Mouse (Mus musculus): ENCODE results near the gene Tbc1d9.

The Tbc1d9 gene

DNA sequence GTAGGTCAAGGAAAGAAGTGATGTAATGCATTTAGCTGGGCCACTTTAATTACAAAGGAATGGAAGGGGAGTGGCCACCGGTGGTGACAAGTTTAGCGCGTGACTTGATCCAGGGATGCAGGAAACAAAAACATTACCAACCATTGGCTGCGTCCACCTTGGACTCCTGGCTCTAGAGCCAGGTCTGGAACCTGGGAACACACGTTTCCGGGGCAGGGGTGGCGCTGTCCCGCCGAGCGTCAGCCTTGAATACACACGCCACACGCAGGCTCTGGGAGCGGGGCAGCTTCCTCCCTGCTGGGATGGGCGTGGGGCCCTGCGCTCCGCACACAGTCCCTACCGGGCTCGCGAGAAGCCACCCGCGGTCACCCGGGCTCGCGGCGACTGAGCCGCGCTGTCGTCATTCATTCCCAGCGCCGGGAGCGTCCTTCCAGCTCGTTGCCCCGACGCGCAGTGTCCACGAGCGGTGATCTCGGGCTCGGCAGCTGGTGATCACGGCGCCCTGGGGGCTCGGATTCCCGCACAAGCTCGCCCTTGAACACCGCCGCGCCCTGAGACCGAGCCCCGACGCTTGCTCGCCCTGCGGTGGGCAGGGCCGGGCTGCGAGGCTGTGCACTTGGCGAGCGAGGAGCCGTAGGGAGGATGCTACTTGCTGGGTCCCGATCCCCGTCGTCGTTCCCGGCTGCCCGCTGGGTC, at the start of gene Tbc1d9:
TSS of gene Tbc1d9 (plus strand) at position 118 of the 696 bp plus-strand sequence.
- peak; percentile 93 for DNase-seq

DNA sequence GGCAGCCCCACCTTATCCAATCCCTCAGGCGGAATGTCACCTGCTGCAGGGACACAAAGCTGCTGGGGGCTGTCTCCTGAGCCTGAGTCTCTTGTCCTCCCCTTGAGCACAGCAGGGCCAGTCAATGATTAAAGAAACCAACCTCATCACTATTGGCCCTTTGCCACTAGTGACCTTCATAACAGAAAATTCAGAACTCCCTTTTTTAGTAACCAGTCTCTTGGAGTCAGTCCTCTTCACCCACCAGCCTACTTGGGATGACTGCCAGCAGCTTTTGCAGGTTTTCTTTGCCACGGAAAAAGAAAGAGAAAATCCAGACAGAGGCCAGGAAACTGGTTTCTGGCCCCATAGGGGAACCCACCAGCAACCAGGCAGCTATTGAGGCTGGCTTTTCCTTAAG, 30.1 kb upstream of the Tbc1d9 start:
- DNase-seq = no peak

DNA sequence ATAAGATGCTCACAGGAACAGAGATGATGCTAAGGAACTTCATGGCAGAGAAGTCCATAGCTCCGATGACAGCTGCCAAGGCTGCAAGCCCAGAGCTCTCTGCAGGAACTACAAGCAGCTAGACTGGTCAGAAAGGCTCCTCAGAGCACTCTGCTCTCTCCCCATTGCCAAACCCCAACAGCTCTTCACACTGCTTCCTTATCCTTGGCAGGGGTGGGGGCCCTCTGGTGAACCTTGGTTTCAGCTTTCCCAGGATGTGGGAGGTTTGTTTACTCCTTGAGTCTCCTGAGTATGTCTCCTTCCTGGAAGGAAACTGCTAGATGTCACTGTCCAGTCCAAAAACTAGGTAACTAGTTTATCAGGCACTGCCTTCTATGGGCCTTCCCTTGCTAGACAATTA, 25.1 kb upstream of the Tbc1d9 start:
- DNase-seq = no peak

DNA sequence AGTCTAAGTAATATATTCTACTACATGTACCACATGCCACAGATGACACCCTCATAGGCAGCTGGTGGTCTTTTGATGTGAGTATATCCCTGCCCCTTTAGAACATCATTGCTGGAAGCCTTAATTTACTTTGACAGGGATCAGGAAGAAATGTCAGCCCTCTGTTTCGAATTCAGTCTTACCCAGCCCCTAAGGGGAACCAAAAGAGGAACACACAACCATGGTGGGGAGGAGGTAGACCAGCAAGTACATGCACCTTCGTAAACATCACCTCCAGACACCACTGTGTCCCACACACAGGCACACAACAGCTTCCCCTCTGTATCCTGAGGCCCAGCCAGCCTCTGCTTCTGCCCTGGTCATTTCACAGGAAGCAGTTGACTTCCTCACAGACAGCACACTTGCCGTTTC, 24.4 kb upstream of the Tbc1d9 start:
- DNase-seq = no peak

DNA sequence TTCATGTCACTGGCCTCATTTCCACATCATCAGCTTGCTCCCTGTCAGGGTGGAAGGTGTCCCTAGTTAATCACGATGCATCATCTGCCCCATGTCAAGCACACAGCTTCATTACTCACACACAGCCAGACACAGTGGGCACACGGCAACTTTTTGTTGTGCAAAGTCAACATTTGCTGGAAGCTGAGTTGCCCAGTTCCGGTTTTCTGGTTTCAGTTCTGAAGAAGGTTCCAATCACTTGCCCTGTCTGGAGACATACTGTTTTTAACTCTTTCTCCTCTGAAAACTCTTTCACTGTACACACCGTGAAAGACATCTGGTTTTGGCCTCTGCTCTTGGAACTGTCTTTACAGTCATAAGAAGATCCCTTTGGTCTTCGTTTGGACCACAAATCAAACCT, 23.8 kb upstream of the Tbc1d9 start:
- DNase-seq = no peak

DNA sequence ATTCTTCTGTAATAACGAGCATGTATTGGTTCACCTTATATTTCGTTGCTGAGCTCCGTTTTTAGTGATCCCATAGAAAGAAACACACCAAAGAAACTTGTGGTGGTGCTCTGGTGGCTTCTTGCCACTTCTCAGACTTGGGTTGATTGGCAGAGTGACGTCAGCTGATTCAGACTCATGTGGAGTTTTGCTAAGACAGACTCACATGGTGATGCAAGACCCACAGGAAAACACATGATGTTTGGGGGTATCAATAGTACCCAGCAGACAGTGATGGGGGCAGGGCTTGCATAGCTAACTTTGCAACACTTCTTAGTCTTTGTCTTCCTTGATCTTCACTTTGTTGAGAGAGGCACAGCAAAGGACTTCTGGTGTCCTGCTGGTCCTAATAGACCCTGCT, 20.6 kb upstream of the Tbc1d9 start:
- DNase-seq = no peak

DNA sequence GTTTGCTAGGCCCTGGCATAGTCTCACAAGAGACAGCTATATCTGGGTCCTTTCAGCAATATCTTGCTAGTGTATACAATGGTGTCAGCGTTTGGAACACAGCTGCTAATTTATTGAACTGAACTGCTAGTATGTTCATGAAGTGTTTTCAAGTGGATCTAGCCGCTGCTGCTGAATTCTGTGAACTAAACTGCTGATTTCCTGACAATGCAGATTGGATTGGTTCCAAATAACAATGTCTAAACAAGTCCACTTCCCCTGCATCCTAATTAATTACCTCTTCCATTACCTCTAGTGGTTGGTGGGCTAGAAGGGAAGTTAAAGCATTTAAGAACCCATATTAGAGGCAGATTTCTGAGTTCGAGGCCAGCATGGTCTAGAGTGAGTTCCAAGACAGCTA, 19.7 kb upstream of the Tbc1d9 start:
- no peak for DNase-seq

DNA sequence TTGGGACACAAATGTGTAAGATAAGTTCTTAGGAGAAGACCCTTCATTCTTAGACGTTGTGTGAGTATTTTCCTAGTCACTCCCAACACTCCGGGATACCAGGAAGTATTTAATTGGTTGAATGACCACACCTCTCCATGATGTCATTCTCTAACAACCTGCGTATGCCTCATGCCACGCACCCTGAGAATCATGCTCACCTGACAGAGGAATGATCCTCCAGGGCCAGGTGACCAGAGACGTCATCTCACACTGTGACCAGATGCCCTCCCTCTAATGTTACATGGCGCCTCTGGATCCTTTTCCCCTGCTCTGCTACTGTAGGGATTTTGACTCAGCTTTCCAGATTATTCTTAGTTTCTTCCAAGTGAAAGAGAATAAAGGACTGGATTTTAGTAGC, 16.0 kb upstream of the Tbc1d9 start:
- no peak for DNase-seq

DNA sequence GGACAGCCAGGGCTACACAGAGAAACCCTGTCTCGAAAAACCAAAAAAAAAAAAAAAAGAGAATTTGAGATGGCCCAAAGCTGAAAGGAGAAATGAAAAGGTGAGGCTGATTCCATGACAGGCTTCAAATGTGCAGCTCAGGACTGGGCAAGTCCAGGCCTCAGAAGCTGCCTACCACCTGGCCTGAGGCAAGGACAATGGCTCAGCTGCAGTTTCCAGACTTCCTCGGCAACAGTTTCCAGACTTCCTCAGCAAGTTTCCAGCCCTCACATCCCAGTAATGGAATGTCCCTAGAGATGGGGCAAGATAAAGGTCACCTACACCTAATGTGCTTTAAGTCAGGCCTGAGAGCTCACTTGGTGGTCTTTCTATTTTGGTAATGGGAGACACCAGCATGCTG, 13.1 kb upstream of the Tbc1d9 start:
- DNase-seq = no peak

DNA sequence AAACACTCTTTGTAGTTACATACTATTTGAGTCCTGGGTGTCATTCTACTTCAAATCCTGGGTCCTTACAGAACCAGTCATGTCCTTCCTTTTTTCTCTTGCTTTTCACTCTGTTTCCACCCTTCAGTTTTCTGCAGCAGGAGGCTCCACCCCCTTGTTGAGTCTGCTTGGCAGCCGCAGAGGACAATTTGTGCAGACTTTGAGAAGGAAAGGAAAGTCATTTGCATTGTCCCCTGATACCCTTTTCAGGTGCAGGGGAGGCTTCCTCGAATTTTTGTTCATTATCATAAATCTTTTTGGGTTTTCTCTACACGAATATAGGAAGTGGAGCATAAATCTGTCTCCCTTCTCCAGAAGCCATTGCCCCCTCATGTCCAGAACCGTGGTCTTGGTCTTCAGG, 12.7 kb upstream of the Tbc1d9 start:
- DNase-seq = no peak

DNA sequence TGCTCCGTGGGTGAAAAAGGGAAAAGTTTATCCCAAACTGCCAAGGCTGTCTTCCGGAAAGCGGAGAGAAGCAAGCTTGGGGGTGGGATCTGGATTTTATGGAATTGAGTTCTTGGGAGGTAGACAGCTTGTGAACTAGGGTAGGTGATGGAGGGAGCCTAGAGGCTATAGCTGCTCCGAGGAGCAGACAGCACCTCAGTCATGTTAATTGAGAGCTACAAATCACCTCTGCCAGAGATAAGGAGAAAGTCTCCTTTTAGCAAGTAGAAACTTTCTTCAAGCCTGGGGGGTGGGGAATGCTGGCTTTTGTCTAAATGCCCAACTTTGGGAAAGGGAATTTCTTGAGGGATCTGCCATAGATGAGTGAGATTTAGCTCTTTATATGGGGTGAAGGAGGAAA, 10.0 kb upstream of the Tbc1d9 start:
- DNase-seq = no peak

DNA sequence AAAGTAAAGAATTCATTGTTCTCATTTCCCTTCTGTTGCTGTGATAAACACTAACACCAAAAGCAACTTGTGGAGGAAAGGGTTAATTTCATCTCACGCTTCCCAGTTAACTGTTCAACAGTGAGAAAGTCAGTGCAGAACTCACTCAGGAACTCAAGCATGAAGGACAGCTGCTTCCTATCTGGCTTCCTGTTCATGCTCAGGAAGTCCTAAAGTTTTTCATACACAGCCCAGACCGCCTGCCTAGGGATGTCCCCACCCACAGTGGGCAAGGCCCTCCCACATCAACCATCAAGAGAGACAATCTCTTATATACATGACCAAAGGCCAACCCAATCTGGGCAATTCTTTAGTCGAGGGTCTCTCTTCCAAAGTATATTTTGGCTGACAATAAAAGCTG, 6.2 kb upstream of the Tbc1d9 start:
- DNase-seq = no peak

DNA sequence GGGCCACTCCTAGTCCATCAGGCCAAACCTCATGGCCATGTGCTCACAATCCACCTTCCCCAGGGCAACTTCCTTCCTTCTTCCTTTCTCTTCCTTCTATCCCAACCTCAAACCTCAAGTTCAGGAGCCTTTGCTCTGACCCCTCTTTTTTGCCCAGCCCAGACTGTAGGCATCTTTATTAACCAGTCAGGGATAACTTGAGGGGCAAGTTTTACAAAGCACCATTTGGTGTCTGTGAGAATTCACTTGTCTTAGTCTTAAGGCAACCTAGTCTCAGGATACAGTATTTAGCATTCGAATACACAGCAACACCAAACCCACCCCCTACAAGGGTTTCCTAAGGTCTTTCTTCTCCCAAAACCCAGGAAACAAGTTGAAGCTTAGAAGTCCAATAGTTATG, 5.5 kb upstream of the Tbc1d9 start:
- DNase-seq = no peak

DNA sequence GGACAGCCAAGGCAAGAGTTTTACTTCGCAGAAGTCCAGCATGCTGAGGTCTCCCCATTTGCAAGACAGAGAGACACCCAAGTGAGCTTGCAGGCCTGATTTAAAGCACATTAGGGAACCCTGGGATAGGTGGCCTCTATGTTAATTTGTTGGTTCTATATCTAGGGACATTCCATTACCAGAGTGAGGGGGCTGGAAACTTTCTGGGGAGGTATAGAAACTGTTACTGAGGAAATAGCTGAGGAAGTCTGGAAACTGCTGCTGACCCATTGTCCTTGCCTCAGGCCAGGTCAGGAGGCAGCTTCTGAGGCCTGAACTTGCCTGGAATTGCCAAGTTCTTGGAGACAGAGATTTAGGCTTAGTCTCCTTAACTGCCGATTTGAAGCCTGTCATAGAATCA, 4.5 kb upstream of the Tbc1d9 start:
- no peak for DNase-seq

DNA sequence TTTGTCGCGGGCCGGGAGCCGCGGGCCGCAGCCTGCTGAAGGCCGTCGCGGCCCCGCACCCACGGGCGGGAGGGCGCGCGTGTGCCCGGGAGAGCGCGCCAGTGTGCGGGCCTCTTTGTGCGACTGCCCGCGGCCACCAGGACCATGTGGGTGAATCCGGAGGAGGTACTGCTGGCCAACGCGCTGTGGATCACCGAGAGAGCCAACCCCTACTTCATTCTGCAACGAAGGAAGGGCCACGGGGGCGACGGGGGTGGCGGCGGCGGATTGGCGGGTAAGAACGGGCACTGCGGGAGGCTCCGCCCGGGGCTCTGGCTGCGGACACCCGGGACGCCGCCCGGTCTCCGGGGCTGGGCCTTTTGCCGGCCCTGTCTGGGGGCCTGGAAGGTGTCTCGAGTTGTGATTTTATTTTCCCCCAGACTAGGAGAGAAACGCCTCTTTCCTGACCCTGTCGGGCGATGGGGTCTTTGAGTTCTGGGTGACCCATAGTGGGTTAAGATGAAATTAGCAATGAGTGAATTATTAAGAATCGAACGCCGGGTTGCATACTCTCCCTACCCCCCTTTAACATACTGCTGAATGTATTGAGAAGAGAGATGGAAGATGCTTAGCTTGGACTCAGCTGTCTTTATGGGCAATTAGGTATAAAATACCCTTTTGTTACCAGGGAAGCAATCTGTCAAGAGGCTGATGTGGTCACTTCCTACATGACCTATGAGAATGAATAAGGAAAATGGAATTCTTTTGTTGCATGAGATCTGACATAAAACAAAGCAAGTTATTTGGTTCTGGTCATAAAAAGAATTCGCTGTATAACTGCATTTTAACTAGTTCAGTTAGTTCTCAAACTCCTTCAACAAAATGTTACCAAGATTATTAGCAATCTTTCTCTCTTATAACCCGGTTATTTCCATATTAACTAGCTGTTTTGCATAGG, 1.0 kb downstream of the Tbc1d9 start, which contains the start of gene Gm10645:
TSS of gene Gm10645 (minus strand) at position 240 of the 937 bp plus-strand sequence.
- peak; percentile 63 for DNase-seq

DNA sequence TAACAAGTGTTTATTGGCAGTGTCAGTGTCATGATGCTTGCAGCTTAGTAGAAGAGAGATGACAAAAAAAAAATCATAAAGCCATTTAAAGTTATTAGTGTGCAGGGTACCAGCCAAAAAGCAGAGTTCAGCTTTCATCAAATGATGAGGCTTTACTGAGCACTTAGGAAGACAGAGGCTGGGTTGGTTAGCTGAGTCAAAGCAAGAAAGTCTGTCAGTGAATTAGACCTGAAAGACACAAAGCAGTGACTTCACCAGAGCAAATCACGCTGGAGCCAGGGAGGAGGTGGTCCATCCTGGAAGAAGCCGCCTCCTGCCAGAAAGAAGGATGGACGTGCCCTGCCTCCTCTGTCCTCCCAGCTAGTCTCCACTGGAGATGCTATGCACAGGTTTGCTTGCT, 2.8 kb downstream of the Tbc1d9 start:
- peak; percentile 27 for DNase-seq

DNA sequence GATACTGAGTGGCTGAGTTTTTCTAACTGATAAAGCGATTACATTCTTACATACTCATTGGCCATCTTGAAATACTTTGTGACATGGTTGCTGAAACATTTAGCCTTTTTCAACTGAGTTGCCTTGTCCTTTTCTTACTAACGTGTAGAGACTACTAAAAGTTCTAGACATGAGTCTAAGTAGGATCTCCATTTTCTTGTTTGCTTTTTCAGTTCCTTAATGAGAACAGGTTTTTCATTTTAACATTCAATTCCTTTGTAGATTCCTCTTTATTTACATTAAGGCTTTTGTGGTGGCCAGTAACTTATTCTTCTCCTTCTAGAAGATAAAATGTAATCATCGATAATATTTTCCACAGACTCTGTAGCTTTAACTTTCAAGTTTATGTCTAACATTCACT, 4.0 kb downstream of the Tbc1d9 start:
- no peak for DNase-seq

DNA sequence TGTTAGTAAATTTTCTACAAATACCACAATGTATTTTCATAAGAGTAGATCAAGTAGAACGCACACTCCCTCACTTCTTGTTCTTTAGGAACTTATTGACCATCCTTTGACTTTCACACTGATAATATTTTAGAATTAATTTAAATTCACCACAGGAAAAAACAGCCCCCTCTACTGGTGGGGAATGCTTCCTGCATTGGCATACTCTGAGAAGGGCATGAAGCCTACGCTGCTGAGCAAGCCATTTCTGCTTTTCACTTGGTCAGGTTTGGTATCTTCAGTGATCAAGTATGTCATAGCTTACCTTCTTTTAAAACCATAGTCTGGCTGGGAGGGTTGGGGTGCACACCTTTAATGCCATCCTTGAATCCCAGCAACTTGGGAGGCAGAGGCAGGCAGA, 4.6 kb downstream of the Tbc1d9 start:
- DNase-seq = peak; percentile 24

DNA sequence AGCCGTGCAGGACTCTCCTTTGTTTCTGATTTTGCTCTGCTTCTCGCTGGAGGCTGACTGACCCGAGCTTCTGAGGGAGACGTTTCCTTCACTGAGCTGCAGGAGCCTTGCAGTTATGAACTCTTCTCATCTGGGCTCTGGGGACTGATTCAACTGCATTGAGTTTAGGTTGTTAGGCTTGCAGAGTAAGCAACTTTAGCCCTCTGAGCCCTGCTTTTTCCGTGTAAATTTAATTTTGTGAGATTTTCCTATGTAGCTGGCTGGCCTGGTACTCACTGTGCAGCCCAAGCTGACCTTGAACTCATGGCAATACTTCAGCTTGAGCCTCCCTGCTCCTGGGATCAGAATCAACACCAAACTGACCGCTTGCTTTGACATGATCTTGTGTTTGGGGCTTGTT, 5.7 kb downstream of the Tbc1d9 start:
- DNase-seq = no peak

DNA sequence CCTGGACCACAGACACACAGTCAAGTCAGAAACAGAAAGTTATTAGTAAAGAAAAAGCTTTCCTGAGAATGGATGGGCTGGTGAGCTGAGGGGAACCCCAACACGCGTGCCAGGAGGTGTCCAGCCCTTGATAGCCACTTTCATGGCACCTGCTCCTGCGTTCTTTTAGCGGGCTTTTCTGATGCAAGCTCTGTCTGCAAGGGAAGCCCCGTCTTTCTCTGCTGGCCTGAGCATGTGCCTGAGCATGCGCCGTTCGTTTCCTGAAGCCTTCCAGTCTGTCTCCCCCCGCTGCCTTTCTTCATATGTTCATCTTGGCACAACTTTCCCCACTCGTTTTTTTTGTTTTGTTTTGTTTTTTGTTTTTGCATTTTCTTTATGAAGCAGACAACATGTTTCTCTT, 10.5 kb downstream of the Tbc1d9 start:
- peak; percentile 66 for DNase-seq

DNA sequence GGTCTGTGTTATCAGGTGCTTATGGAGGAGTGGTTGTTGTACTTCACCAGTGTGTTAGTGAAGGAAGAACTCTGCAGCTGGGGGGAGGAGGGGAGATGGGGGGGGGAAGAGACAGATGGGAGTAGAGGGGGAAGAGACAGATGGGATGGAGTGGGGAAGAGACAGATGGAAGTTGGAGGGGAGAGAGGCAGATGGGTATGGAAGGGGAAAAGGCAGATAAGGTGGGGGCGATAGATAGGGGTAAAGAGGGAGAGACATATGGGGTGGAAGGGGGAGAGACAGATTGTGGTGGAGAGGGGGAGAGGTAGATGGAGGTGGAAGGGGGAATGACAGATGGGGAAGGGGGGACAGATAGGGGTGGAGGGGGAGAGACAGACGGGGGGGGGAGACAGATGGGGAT, 11.6 kb downstream of the Tbc1d9 start:
- DNase-seq = peak; percentile 11

DNA sequence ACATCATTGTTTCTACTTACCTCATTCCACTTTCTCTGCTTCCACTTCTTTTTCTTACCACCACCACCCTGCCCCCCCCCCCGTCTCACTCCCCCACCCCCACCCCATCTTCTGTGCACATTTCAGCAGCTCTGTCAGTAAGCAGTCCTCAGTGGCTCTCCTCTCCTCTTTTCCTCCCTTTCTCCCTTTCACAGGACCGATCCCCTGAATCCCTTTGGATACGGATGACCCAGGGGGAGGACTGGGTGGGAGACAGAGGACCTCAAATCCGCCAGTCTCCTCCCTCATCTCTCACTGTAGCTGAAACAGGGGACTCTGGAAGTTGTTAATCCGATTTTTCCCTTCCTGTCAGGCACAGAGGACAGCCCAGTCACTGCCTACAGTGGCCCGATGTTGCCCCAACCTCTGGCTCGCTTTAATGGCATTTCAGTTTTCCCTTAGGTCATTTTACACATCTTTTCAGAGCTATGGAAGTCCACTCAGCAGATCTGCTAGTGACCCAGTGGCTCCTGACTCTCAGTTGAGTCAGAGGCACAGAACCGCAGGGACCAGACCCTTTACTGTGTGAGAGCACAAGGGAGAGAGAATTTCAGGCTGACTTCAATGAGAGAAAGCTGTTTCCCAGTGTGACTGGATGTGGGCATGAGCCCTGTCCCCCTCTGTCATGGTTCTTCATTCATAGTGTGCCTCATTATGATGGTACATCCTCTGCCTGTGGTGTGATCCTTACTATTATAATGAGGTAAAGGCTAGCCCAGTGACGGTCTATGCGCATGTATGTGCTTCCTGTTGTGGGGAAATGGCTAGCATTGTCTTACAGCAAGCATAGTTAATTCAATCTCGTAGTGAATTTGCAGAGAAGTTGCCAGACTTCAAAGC, 12.4 kb downstream of the Tbc1d9 start:
- DNase-seq = peak; percentile 19

DNA sequence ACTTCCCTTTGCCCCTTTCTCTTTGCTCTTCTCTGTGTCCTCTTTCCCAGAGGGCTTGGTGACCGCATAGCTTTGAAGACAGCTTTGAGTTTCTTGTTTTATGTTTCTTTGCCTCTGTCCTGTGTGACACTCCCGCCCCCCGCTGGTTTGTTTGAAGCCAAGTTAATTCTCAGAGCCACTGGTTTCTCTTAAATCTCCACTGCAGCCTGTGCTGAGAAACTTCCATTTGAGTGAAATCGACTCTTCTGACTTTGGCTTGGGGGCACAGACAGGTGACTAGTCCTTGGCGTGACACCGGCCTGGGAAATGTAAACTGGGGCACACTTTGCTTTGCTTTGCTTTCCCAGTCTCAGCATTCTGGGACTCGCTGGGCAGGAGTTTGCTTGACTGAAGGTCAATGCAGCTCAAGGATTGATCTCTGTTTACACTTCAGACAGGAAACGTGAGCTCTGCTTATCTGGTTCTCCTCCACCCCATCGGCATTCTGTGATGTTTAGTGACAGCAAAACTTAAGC, 13.1 kb downstream of the Tbc1d9 start:
- peak; percentile 18 for DNase-seq

All from cerebellum, adult 9-10 months (tissue).